Mouse (Mus musculus) T-helper 2 cell (primary cell): ENCODE measurements around the gene Susd2.

Source experiments
- in situ Hi-C: fragments of 300-600 bp; cut with MboI, MseI; formaldehyde crosslinking; loops from one replicate; pipeline ENCODE4 v1.15.1; 2025; ENCODE audit warnings: high pct_unique_total_duplicates

Susd2 gene

DNA sequence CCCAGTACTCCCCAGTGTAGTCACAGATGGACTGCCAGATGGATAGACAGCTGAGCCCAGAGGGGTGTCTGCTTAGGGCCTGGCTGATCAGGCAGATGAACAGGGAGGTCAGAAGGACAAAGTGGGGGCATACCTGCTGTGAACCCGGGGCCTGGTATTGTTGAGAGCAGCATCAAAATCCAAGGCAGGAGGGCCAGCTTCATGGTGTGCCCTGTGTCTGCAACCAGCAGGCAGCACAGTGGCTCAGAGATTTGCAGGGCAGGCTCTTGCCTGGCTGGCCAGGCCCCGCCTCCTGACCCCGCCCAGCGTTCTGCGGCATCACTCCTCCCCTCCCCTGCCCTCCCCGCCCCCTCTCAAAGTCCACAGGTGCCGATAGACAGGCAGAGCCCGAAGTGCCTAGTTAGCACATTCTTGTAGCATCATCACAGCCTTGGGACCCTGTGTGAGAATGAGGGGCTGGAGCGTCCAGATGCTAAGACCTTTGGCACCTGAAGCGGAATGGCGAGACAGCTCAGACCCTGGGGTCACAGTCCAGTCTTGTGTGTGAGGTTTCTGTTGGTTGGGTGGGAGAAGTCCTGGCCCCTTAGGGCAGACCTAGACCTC, at the start of gene Susd2:
Gene Susd2, minus strand, starts transcription at position 268 of the 603 bp plus-strand sequence.
- in situ Hi-C loops: loop anchor here (25.0 kb wide), 1 partner anchor 1093 kb away; the partner anchor contains the start of gene Col6a1

DNA sequence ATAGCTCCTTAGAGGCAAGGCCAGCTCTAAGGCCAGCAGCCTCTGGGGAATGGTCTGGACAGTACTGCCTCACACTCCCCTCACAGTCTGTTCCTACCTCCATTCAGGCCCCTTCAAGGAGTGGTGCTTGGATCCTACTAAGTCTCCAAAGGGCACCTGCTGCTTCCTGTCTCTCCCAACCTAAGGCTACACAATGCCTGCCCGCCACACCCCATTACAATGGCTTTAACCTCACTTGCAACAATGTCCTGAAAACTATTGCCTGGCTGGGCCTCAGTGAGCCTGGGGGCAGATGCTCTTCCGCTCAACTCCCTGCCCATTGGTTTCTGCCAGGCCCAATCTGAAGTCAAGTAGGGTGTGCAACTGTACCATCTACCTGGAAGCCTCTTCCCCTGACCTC, 44.8 kb upstream of the Susd2 start:
- in situ Hi-C loops: no loop called here

DNA sequence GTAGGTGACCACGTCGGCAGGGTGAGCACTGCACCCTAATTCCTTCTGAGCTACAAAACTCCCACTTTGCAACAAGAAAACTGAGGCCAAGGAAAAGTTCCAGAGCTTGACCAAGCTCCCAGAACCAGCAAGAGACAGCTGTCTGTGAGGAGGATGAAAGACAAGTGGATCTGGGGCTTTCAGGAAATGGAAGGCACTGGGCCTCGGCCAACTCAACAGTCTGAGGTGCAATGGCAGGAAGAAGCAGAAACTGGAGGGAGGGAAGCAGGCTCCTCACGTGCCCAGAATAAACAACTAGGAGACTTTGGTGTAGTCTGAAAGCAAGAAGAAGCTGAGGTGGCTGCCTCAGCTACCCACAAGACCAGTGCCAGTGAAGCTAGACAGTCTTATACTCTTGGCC, 42.9 kb upstream of the Susd2 start:
- in situ Hi-C loops: no loop called here

DNA sequence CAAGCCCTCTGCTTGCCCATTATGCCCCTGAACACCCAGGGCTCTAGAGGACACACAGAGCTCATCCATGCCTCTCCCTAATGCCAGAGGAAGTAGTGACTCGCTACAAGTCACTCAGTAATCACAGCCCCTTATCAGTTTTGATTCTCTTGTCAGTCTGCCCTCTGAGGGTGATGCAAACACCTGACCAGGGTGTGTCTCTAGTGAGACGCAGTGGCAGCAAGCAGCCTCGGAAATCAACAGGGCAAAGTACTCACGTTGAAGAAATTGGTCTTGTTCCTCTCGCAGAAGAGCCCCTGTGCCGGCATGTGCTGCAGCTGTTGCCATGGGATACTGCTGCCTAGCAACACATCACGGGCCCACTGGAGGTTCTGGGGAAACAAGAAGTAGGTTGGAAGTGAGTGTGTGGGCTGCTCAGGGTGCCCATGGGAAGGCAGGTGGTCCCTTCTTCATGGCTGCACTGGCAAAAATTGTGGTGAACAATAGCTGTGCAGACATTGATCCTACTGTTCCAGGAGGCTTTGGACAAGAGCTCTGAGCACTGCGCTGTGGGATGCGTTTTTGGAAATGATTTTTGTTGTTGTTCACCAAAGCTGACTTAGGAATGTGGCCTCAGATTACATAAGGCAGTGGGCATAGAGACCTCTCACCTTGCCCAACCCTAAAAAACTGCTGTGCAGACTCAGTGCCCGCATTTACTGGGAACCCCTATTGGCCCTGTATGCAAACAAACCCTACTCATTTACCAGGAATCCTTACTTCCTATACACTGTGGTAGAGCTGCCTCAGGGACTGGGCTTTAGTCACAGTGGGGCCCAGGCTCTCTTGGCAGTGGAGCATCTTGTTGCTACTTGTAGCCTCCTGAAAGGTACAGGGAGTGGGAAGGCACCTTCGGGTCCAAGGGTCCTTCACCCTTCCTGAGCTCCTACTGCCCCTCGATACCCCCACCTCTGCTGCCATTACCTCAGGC, 40.5 kb upstream of the Susd2 start:
- in situ Hi-C loops: no loop called here

DNA sequence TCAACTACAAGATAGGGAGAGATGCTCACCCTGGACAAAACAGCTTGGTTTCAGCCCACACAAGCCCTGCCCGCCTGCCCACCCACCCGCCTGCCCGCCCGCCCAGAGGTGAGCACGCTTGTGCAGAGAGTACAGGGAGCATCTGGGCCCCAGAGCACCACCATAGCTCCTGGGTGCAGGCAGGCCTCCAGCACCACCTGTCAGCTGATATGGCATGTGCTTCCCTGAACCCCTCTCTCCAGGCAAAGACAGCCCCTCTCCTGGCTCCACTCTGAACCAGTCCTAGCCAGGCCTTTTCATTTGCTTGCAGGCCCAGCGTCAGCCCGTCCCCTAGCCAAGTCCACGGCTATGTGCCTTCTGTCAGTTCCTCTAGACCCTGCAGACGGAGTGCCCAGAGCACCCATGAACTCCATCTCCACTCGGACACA, 36.8 kb upstream of the Susd2 start:
- in situ Hi-C loops: no loop called here

DNA sequence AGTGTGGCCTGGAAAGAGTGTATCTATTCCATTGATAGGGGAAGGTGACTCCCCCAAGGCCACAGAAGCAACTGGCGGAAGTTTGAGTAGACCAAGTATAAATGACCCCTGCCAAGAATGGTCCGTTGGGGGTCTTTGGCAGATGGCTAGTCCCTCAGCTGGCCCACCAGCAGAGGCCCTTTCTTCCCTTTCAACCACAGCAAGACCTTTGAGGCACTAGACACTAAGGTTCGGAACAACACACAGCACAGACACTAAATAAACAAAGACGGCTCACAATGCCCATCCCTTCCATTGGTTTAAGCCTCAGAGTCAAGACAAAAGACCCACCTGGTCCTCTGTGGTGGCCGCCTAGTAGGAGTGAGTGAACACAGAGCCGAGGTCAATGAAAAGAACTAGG, 35.4 kb upstream of the Susd2 start:
- in situ Hi-C loops: no loop called here

DNA sequence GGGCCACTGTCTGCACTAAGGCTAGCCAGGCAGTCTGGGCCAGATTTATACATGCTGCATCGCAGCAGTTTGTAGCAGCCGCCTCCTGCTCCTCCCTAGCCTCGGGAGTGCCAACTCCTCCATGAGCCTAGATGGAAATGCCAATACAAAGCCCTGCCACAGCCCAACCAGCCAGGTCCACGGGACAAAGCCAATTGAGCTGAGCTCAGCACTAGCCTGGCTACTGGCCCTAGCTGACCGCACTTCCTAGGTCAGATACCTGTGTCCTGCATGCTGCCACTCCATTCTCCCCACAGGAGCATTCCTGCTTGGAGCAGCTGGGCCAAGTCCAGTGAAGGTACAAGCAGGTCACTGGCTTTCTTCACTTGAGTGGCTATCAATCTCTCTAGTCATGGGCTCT, 34.2 kb upstream of the Susd2 start:
- in situ Hi-C loops: no loop called here

DNA sequence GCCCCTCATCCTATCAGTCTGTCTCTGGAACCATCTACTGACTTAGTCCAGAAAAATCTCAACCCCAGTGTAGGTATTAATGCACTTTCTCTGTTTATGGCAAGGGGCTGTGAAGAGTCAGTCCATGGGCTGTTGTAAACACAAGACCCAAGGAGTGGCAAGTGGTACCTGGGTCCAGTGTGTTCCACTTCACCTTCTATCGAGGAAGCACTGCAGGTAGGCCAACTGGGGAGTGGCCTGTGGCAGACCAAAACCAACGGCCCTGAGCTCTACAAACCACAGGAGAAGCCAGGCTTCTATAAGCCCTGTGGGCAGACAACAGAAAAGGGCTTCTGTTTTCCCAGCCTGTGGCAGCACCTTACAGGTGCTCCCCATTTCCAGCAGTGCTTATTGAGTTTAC, 33.8 kb upstream of the Susd2 start:
- in situ Hi-C loops: no loop called here

DNA sequence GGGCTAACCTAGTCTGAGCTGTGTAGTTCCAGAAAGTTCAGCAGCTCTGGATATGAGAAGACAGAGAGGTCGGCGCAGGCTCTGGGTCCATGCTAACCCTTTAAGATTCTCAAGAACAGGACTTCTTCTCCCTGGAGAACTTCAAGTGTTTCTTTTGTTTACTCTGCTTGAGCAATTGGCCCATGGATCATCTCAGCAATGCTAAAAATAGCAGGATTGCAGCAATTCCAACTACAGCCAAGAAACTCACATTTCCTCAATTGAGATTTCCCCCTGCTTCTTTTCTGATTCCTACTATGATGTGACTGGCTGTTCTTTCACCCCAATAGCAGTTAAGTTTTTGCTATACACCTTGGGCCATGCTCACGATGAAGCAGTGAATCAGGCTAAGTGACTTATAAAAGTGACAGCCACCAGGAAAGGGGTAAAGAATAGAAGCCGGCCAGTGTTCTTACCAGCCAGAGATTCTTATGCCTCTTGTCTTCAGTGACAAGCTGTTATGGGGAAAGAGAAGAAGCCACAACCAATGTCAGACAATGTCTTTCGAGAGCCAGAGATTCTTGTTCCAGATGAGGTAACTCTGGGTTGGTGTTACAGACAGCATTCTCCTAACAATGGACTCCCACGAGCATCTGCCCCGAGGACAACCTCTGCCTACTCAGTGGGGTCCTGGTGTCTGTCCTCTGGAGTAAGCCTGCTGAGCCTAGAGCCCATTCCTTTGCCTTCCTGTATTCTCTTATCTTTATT, 33.2 kb upstream of the Susd2 start:
- in situ Hi-C loops: no loop called here

DNA sequence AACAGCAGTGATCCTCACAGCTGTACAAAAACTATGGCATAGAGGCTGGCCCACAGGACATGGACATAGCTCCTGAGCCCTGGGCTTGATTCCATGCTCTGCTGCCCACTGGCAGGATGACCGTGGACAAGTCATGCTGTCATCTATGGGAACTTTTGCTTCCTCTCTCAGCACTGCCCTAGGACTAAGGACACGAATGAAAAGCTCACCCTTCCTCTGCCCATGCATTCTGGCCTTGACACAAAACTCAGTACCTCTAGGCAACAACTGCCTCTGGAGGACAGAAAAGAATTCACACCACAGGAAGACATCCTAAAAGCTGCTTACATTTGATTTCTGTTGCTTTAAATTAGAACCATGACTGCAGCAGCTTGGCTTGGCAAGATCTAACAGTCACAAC, 32.5 kb upstream of the Susd2 start:
- in situ Hi-C loops: no loop called here

DNA sequence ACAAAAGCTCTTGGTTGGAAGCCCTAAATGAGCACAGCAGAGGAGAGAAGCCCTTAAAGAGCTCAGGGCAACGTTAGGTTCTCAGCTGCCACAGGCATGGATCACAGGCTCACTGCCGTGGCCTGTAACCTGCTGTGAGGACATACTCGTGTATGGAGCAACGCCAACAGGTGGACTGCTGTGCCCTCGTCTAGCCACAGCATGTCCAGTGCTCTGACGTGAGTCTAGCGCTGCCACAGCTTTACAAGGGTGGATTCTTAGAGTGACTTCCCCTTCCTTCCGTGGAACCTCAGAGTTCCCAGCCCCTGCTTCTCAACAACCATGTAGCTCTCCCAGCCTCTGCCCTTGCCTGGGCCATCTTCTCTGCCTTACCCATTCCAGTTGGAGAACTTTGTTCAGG, 31.8 kb upstream of the Susd2 start:
- in situ Hi-C loops: no loop called here

DNA sequence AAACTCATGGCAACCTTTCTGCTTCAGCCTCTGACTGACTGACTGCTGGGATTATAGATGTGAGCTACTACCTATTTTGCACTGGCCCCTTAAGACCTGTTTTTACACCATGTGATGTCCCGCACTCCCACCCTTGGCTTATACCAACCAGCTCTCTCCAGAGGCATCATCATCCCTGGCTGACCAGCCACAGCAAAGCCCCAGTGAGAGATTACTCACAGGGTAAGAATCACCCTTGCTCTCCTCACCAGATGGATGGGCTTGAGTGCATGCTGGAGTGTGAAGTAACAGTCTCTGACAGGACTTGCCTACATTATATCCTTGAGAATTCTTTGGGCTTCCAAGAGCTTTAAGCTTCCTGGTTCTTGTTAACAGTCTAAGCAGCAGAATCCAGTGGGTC, 26.1 kb upstream of the Susd2 start:
- in situ Hi-C loops: no loop called here

DNA sequence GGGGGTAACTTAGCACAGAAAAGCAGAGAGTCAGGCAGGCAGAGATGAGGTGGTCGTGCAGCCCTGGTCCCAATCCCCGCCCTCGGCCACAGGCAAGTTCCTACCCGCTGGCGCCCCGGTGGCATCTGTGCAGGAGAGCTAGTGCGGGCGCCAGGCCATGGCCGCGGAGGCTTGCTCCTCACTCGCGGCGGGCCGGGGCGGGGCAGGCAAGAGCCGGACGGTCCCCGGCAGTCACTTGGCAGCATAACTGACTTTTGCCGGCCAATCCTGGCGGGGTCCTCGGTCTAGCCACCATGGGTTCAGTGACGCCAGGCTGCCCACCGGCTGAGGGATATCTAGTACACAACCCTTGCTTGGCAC, 24.1 kb upstream of the Susd2 start:
- in situ Hi-C loops: no loop called here

DNA sequence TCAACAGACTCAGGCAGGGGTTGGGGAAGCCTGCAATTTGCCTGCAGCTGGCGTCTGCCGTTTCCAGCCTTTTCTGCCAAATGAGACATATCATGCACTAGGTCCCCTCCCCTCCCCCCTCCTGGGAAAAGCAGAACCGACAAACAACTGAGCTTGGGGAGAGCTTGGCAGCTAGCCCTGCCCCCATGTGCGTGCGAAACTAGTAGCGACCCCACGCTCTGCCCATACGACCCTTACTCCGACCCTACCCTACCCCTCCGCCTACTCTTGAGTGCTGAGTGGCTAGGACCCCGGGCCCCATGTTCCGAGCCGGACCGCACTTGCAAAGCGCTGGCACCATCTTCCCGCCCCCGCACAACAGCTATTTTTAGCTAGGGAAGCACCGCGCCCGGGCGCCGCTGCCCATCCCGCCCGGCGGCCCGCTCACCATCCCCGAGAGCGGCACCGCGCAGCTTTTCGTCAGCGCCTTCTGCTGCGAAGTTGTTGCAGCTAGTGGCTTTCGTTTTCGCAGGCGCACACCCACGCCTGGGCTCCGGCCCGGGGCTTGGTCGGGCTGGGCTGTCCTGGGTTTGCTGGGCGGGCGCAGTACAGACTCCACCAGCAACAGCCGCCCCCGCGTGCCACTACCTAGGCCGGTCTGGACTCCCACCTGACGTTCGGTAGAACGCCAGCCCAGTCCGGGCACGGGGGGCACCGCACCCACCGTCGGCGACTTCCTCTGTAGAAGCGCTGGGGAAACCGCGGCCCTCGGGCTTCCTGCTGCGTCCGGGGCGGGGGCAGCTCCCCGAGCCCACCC, 23.5 kb upstream of the Susd2 start:
- in situ Hi-C loops: no loop called here

DNA sequence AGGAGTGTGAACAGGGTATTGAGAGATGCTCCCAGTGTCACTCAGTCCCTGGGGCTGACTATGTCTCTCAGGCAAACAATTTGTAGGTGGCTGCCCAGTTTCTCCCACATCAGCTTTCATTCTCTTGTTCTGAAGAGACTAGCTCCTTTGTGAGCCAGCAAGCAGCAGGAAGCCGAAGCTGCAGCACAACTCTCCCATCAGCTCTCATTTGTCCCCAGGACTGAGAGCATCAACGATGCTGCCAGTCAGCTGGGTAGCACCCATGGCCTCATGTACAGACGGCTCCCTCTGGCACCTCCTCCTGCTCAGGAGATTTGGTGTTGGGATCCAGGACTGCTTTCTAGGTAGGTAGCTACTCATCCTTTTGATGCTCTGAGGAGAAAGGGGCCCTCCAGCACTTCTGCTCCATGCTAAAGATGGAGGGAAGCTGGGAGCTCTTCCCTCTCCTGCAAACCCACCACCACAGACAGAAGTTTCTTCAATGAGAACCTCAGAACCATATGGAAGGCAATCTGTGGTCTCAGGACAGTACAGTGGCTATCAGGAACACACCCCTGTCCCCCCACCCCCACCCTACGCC, 22.7 kb upstream of the Susd2 start:
- in situ Hi-C loops: no loop called here

DNA sequence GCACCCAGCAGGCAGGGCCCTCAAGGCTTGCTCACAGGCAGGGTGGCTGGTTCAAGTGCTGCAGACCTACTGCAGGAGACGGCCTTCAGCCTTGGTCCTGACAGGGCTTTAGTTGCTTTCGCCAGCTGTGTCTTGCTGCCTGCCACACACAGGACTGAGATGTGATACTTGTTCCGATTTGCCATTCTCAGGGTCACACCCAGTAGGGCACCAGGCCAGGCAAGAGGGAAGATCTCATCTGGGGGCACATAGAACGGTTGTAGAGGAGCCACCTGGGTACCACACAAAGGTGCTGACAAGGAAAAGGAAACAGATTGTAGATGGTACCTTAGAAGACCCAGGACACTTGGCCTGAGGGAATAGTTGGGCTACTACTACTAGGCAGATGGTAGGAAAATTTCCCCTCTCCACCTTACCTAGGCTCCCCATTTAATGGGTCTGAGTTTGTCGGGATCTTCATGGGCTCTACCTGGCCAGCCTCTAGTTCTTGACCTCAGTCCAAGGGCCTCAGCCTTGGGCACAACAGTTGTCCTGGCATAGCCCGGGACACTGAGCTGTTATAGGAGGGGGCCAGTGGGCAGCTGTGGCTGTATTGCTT, 21.0 kb upstream of the Susd2 start:
- in situ Hi-C loops: no loop called here

DNA sequence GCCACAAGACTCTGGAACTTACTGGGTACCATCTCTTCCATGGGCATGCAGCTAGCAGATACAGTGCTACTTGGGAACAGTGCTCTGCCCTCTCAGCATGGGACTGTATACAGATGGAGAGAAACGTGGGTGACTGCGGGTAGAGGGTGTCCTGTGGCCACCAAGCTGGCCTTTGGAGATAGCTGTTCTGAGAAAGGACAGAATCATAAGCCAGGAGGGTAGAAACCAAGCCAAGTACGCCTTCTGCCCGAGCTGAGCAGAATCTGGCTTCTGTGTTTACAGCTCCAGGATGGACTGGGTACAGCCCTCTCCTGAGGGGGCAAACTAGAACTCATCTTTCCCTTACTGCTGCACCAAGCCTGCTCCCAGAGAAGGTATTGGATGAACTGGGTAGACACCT, 18.8 kb upstream of the Susd2 start:
- in situ Hi-C loops: no loop called here

DNA sequence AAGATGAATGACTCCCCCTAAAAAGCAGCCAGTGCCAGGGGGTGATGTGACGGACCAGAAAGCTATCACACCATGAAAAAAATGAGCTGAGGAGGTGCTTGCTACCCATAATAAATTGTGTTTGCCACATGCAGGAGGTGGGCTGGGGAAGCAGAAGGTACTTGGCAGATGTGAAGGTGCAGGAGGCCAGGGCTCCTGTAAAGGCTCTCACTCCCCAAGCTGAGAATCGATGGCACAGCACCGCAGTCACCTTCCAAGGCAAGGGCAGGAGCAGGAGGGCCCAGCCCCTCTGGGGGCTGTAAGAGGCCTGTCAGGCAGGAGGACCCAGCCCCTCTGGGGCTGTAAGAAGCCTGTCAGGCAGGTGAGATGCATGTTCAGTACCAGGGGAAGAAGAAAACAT, 18.1 kb upstream of the Susd2 start:
- in situ Hi-C loops: no loop called here

DNA sequence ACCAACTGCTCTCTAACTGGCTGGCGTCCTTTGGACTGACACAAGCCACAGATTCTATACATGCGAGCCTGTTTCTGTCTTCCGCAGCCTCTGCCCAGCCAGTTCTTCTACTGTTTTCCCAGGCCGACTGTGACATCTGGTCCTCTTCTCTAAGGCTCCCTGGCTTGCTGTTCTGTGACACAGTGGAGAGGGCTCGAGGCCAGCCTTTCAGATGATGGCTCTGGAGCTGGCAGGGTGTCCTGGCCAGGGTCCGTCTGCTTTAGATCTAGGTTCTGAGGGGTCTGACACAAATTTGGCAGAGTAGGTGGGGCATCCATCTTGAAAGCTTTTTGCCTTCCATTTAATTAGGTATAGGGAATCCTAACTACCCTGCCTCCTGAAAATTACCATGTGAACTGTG, 17.6 kb upstream of the Susd2 start:
- in situ Hi-C loops: no loop called here

DNA sequence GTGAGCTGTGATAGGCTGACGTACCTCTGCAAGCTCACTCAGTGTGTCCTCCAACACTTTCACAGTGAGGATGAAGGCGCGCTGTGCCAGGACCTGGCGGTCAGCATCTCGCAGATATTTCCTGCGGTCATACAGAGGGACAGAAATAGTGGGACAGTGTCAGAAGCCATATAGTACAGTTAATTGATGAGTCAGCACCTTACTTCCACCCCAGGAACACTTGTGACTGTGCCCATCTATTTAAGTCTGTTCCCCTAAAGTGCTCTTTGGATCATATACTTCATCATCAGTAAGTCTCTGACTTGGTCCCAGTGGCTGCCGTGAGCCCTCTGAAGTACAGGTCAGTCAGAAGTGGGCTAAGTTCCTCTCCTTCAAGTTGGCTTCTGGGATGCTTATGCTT, 14.0 kb upstream of the Susd2 start:
- in situ Hi-C loops: no loop called here

DNA sequence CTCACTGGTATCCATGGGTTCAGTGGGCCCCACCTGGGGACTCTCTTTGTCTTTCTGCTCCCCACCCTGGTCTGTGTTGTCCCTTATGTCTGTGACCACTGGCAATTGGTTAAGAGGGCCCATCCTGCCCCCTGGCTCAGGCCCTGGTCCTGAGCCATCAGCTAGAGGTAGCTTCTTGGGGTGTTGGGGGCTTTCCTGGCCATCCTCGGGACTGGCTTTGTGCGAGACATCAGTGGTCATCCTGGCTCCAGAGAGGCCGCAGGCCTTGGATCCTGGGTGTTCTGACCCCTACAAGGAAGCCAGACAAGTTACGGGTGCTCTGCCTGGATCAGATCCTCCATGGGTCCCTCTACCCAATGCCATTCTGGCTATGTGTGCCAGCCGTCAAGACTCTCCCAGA, 13.4 kb upstream of the Susd2 start:
- in situ Hi-C loops: no loop called here
